Mouse (Mus musculus): ENCODE measurements around the gene Clcnka. TPM values are rescaled to one million over a fixed set of nuclear protein-coding genes. Genes with fewer than 3 reads are reported as not detected.

The Clcnka gene
- polyA plus RNA-seq, 1 experiment = 0.35 TPM

DNA sequence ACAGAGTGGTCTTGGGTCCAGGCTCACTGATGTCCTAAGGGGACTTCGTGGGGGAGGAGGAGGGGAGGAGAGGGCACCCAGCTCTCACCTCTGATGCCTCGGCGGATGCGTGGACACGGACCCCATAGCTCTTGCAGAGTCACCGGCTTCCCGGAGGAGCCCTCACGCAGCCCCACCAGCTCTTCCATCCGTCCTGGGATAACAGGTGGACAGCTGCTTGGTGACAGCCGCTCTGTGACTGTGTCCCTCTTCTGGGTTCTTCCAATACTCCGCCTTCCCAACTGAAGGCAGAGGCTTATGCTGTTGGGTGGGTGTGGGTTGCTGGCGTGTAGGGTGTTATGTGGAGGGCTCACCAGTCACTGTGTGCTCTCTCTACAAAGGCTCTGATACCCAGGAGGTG lies 663 bp downstream of the Clcnka start:
- TF ChIP-seq POLR2A (IDR thresholded peaks at IDR 0.05; ENCODE audit: control insufficient read depth, extremely low read depth, insufficient read depth, low read length, poor library complexity) = no peak
- Histone ChIP-seq H3K4me1 (replicated peaks; ENCODE audit: control insufficient read depth, insufficient read depth, low read length) (no peaks in the 10 kb centered on the region), H3K27ac (ENCODE audit: control insufficient read depth, insufficient read depth, low read length) (no peak overlapping the region), H3K4me3 (ENCODE audit: control insufficient read depth, insufficient read depth, low read length) (no peak overlapping the region), H3K27me3 (ENCODE audit: control insufficient read depth, insufficient read depth, low read length) (no peaks in the 10 kb centered on the region), H3K36me3 (ENCODE audit: control insufficient read depth, insufficient read depth, low read length) (no peaks in the 10 kb centered on the region)
- WGBS = 89% methylated on average over 12 of the region's 12 CpGs
- DNase-seq = no peak

GRCm38 (mm10) chr4:141394751-141395150 lies 3.8 kb downstream of the Clcnka start:
- no peaks in the 10 kb centered on the region for H3K4me1 ChIP-seq (replicated peaks; ENCODE audit: control insufficient read depth, insufficient read depth, low read length)
- DNase-seq = no peak
- H3K27ac ChIP-seq (ENCODE audit: control insufficient read depth, insufficient read depth, low read length) = no peak overlapping the region
- TF ChIP-seq CTCF (IDR thresholded peaks at IDR 0.05; ENCODE audit: borderline replicate concordance, control insufficient read depth, extremely low read depth, insufficient read depth, low read length, poor library complexity) = no peak
- TF ChIP-seq POLR2A (IDR thresholded peaks at IDR 0.05; ENCODE audit: control insufficient read depth, extremely low read depth, insufficient read depth, low read length, poor library complexity) = no peak
- 49% methylated on average over 16 of the region's 16 CpGs for WGBS
- H3K36me3 ChIP-seq (ENCODE audit: control insufficient read depth, insufficient read depth, low read length) = no peaks in the 10 kb centered on the region
- no peak overlapping the region for H3K4me3 ChIP-seq (ENCODE audit: control insufficient read depth, insufficient read depth, low read length)
- no peaks in the 10 kb centered on the region for H3K27me3 ChIP-seq (ENCODE audit: control insufficient read depth, insufficient read depth, low read length)

DNA sequence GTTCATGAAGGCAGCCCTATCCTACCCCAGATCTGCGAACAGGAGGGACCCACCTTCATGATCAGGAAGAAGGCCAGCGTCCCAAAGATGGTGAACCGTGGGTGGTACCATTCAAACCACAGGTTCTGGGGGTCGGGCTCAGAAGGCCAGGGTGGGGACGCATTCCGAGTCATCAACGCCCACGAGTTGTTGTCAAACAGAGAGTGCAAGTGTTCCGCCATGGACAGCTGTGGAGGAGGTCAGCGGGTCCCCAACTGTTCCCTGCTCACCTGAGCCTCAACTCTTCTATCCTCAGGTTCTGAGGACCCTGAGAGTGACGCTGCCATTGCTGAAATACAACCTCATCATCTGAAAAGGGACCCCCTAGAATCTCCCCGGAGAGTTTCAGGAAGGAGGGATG lies 7.2 kb downstream of the Clcnka start:
- Histone ChIP-seq H3K27me3 (ENCODE audit: control insufficient read depth, insufficient read depth, low read length) (no peaks in the 10 kb centered on the region), H3K36me3 (ENCODE audit: control insufficient read depth, insufficient read depth, low read length) (no peaks in the 10 kb centered on the region), H3K4me1 (replicated peaks; ENCODE audit: control insufficient read depth, insufficient read depth, low read length) (no peaks in the 10 kb centered on the region), H3K27ac (ENCODE audit: control insufficient read depth, insufficient read depth, low read length) (no peak overlapping the region), H3K4me3 (ENCODE audit: control insufficient read depth, insufficient read depth, low read length) (no peak overlapping the region)
- 86% methylated on average over 12 of the region's 12 CpGs for WGBS
- TF ChIP-seq CTCF (IDR thresholded peaks at IDR 0.05; ENCODE audit: borderline replicate concordance, control insufficient read depth, extremely low read depth, insufficient read depth, low read length, poor library complexity) = no peak
- TF ChIP-seq POLR2A (IDR thresholded peaks at IDR 0.05; ENCODE audit: control insufficient read depth, extremely low read depth, insufficient read depth, low read length, poor library complexity) = no peak
- no peak for DNase-seq

GRCm38 (mm10) chr4:141389366-141390150 lies 9.0 kb downstream of the Clcnka start:
- H3K4me1 ChIP-seq (replicated peaks; ENCODE audit: control insufficient read depth, insufficient read depth, low read length) = no peaks in the 10 kb centered on the region
- TF ChIP-seq CTCF (IDR thresholded peaks at IDR 0.05; ENCODE audit: borderline replicate concordance, control insufficient read depth, extremely low read depth, insufficient read depth, low read length, poor library complexity) (no peak), POLR2A (IDR thresholded peaks at IDR 0.05; ENCODE audit: control insufficient read depth, extremely low read depth, insufficient read depth, low read length, poor library complexity) (no peak)
- 89% methylated on average over 18 of the region's 18 CpGs for WGBS
- no peak for DNase-seq
- no peaks in the 10 kb centered on the region for H3K36me3 ChIP-seq (ENCODE audit: control insufficient read depth, insufficient read depth, low read length)
- no peak overlapping the region for H3K27ac ChIP-seq (ENCODE audit: control insufficient read depth, insufficient read depth, low read length)
- H3K27me3 ChIP-seq (ENCODE audit: control insufficient read depth, insufficient read depth, low read length) = no peaks in the 10 kb centered on the region
- H3K4me3 ChIP-seq (ENCODE audit: control insufficient read depth, insufficient read depth, low read length) = no peak overlapping the region

DNA sequence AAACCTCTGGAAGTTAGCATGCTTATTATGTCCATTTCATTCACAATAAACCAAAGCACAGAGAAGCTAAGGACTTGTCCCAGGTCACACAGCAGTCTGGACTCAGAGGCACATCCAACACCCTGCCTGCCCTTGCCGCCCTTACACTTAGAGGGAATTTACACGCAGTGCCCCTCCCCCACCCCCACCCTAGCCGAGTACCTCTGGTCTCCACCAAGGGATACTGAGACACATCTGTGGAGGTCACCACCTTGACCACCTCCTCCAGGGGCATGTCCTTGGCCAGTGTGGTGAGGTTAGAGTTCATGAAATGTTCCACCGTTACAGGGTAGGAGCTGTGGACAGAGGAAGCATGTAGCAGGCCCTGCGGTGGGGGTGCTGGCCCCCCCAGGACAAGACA lies 10.6 kb downstream of the Clcnka start:
- no peak for DNase-seq
- no peak for TF ChIP-seq CTCF (IDR thresholded peaks at IDR 0.05; ENCODE audit: borderline replicate concordance, control insufficient read depth, extremely low read depth, insufficient read depth, low read length, poor library complexity)
- TF ChIP-seq POLR2A (IDR thresholded peaks at IDR 0.05; ENCODE audit: control insufficient read depth, extremely low read depth, insufficient read depth, low read length, poor library complexity) = no peak
- Histone ChIP-seq H3K4me3 (ENCODE audit: control insufficient read depth, insufficient read depth, low read length) (no peak overlapping the region), H3K27me3 (ENCODE audit: control insufficient read depth, insufficient read depth, low read length) (no peaks in the 10 kb centered on the region), H3K27ac (ENCODE audit: control insufficient read depth, insufficient read depth, low read length) (no peak overlapping the region), H3K4me1 (replicated peaks; ENCODE audit: control insufficient read depth, insufficient read depth, low read length) (no peaks in the 10 kb centered on the region), H3K36me3 (ENCODE audit: control insufficient read depth, insufficient read depth, low read length) (no peaks in the 10 kb centered on the region)
- WGBS = 76% methylated on average over 5 of the region's 5 CpGs

DNA sequence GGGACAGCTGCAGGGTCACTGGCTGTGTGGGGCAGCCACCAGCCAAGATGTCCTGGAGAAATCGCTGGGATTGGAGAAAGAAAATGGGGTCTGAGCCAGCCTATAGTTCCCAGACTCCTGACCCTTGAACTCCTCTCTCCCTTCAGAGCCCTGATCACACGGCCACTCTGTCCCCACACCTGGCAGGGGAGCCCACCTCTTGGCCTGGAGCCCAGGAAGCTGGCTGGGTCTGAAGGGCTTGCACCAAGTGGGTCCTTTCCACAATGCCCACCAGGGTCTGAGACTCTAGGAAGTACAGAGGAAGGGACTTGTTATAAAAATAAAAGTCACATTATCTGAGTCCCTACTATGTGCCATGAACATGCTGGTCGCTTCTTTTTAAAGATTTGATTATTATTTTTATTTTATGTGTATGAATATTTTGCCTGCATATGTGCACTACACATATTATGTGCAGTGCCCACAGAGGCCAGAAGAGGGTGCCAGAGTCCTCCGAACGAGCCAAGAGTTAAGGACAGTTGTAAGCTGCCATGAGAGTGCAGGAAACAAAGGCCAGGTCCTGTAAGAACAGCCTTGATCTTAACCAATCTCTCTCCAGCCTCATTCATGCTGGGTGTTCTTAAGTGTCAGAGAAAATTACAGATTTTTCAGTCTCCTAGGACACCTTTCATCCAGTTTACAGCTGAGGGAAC lies 11.3 kb downstream of the Clcnka start:
- Histone ChIP-seq H3K27me3 (ENCODE audit: control insufficient read depth, insufficient read depth, low read length) (no peaks in the 10 kb centered on the region; the same call in 1 of the 2 replicates), H3K27ac (ENCODE audit: control insufficient read depth, insufficient read depth, low read length) (no peak overlapping the region)
- TF ChIP-seq POLR2A (IDR thresholded peaks at IDR 0.05; ENCODE audit: control insufficient read depth, extremely low read depth, insufficient read depth, low read length, poor library complexity) = no peak
- TF ChIP-seq CTCF (IDR thresholded peaks at IDR 0.05; ENCODE audit: borderline replicate concordance, control insufficient read depth, extremely low read depth, insufficient read depth, low read length, poor library complexity) = no peak

More for the DNA sequence above, 11.3 kb downstream of the Clcnka start:
- DNase-seq = peak; percentile 81
- H3K4me3 ChIP-seq (ENCODE audit: control insufficient read depth, insufficient read depth, low read length) = no peak overlapping the region
- 19% methylated on average over 5 of the region's 5 CpGs for WGBS
- H3K36me3 ChIP-seq (ENCODE audit: control insufficient read depth, insufficient read depth, low read length) = no peaks in the 10 kb centered on the region
- peaks cover 2% of the 10 kb centered on the region for H3K4me1 ChIP-seq (replicated peaks; ENCODE audit: control insufficient read depth, insufficient read depth, low read length)
